Mouse (Mus musculus): Measurements from ENCODE around the gene Tspan5. TPM values are rescaled to one million over a fixed set of nuclear protein-coding genes. Genes with fewer than 3 reads are reported as not detected.

Gene Tspan5
- polyA plus RNA-seq, 1 experiment, result 0.05 TPM

DNA sequence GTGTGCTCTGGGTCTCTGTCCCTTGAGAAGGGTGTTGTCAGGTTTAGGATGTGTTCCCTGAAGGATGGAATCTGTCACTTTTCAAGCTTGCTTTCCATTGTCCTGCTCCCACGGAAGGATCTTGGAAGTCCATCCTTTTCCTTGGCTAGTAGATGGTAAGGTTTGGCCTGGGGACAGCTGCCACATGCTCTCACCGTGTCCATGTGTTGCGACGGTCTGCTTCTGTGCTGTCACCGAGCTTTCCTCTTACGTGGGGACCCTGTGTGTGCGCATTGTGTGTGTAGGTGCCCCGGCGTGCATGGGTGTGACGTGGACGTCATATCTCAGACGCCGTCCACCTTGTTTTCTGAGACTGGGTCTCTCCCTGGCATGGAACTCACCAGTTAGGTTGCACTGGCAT, 19.5 kb downstream of the Tspan5 start:
- no peaks in the 10 kb centered on the region for H3K27me3 ChIP-seq (ENCODE audit: control insufficient read depth)
- no peaks in the 10 kb centered on the region for H3K4me1 ChIP-seq (ENCODE audit: control insufficient read depth)
- no peak for TF ChIP-seq TAL1 (IDR thresholded peaks at IDR 0.05; ENCODE audit: low read length)
- no peak for TF ChIP-seq GATA1 (IDR thresholded peaks at IDR 0.05; ENCODE audit: low read length)
- no peak overlapping the region for H3K4me3 ChIP-seq (replicated peaks)
- no peaks in the 10 kb centered on the region for H3K36me3 ChIP-seq (ENCODE audit: control insufficient read depth)
- H3K9me3 ChIP-seq (ENCODE audit: control insufficient read depth, low read length), result no peaks in the 10 kb centered on the region

DNA sequence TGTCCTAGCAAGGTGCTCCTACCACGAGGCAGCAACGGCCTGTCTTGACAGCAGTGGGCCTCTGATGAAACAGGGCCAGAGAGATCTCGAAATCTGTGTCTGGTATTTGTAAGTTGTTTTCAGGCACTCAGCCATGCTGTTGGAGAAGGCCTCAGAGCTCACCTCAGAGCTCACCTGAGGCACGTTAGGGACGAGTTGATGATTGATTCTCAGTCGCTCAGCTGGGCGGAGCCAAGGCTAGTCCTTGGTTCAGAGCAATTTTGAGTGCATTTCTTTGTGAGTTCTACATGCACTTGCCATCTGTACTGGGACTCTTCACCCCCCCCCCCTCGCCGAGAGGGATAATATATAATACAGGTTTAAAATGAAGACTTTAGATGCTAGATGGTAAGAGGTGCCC, 21.9 kb downstream of the Tspan5 start:
- TF ChIP-seq TAL1 (IDR thresholded peaks at IDR 0.05; ENCODE audit: low read length) (no peak), GATA1 (IDR thresholded peaks at IDR 0.05; ENCODE audit: low read length) (no peak)
- no peaks in the 10 kb centered on the region for H3K9me3 ChIP-seq (ENCODE audit: control insufficient read depth, low read length)
- no peaks in the 10 kb centered on the region for H3K36me3 ChIP-seq (ENCODE audit: control insufficient read depth)
- H3K4me1 ChIP-seq (ENCODE audit: control insufficient read depth), result peaks cover 2% of the 10 kb centered on the region; the same call in 1 of the 2 replicates
- H3K4me3 ChIP-seq (replicated peaks), result no peak overlapping the region
- no peaks in the 10 kb centered on the region for H3K27me3 ChIP-seq (ENCODE audit: control insufficient read depth)

DNA sequence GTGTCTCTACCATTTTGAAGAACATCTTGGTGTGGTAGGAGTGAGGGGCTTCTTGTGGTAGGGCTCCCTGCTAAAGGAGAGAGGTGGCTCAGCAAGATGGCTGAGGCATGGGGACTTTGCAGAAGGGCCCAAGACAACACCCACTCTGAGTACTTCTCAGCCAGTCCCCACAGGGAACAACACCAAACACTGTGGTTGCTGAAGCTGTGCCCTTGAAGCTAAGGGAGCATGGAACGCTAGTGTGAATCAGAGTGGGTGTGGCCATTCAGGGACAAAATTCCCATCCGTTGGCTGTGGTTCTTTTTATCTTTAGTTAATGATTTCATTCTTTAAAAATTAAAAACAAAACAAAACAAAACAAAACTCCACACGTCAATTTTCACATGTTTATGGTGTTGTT, 22.8 kb downstream of the Tspan5 start:
- no peak for TF ChIP-seq GATA1 (IDR thresholded peaks at IDR 0.05; ENCODE audit: low read length)
- no peak for TF ChIP-seq TAL1 (IDR thresholded peaks at IDR 0.05; ENCODE audit: low read length)

DNA sequence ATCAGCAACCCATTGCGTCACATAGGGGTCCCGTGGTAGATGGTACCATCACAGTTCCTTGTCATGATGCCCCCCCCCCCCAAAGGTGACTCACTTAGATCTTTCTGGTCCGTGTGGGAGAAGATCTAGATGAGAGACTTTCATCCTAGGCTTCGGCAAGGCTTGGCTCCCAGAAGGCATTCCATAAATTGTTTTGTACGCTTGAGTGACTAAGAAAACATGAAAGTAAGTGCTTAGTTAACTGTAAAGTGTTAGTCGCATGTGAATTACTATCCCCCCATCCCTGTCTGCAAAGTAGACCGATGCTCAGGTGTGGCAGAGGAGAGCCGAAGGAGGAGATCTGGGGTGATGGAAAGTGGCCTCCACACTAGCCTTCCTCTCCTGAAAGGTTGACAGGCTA, 25.0 kb downstream of the Tspan5 start:
- peaks cover 29% of the 10 kb centered on the region for H3K4me1 ChIP-seq (ENCODE audit: control insufficient read depth)
- no peaks in the 10 kb centered on the region for H3K9me3 ChIP-seq (ENCODE audit: control insufficient read depth, low read length)
- H3K27me3 ChIP-seq (ENCODE audit: control insufficient read depth), result no peaks in the 10 kb centered on the region
- no peak overlapping the region for H3K4me3 ChIP-seq (replicated peaks)
- no peaks in the 10 kb centered on the region for H3K36me3 ChIP-seq (ENCODE audit: control insufficient read depth)
- no peak for TF ChIP-seq GATA1 (IDR thresholded peaks at IDR 0.05; ENCODE audit: low read length)
- TF ChIP-seq TAL1 (IDR thresholded peaks at IDR 0.05; ENCODE audit: low read length), result no peak

More for the DNA sequence above, 22.8 kb downstream of the Tspan5 start:
- Histone ChIP-seq H3K36me3 (ENCODE audit: control insufficient read depth) (no peaks in the 10 kb centered on the region), H3K27me3 (ENCODE audit: control insufficient read depth) (no peaks in the 10 kb centered on the region), H3K4me3 (replicated peaks) (no peak overlapping the region), H3K9me3 (ENCODE audit: control insufficient read depth, low read length) (no peaks in the 10 kb centered on the region), H3K4me1 (ENCODE audit: control insufficient read depth) (peaks cover 8% of the 10 kb centered on the region)

DNA sequence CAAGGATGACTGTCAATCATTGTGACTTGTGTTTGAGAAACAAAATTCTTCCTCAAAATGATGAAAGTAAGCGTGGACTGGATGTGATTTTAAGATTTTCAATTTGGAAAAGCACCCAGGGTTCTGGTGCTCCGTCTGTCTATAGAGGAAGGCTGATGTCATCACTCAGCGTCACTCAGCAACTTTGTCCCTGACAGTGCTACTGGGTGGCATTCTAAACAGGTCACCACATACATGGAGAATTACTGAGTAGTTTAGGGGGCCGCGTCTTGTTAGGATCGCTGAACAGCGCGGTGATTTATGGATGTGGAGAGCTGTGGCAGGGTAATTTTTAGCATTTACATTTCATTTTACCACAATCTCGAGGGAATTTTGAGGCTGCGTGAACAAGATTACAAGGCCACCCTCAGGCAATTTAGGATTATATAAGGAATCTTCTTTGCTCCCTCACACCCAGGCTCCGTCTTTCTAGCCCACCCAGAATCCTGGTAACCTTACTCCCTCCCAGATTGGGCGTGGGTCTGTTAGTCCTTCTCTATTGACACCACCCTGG, 26.6 kb downstream of the Tspan5 start:
- Histone ChIP-seq H3K9me3 (ENCODE audit: control insufficient read depth, low read length) (no peaks in the 10 kb centered on the region), H3K36me3 (ENCODE audit: control insufficient read depth) (no peaks in the 10 kb centered on the region), H3K4me3 (replicated peaks) (no peak overlapping the region), H3K27me3 (ENCODE audit: control insufficient read depth) (no peaks in the 10 kb centered on the region), H3K4me1 (ENCODE audit: control insufficient read depth) (peaks cover 33% of the 10 kb centered on the region)
- TF ChIP-seq GATA1 (IDR thresholded peaks at IDR 0.05; ENCODE audit: low read length) (no peak), TAL1 (IDR thresholded peaks at IDR 0.05; ENCODE audit: low read length) (no peak)

DNA sequence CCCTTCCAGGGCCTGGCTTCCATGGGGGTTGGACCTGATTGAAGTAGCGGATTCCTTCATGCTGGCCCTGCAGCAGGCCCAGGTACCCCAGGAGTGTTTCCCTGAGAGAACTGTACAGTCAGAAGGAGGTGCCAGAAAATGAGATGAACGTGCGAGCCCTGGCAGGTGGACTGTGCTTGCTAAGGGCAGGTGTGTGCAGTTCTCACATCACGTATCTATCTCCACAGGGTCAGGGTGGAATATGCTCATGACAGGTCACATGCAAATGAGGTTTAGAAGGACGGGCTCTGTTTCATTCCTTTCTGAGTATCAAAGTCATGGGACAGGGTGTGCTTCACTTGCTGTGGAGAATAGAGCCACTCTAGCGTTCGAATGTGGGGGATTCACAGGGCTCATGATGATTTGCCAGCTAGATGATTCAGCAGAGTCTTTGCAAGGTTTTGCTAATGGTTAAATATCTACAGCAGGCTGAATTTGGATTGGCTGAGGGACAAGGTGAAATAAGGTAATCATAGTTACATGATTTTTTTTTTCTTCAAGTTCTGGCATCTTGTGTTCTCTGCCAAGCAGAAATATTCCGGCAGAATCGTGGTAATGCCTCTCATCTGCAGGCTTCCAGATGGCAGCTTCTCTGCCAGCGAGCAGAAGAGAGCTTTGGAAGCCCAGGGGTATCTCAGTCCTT, 28.8 kb downstream of the Tspan5 start:
- H3K9me3 ChIP-seq (ENCODE audit: control insufficient read depth, low read length), result no peaks in the 10 kb centered on the region
- peaks cover 33% of the 10 kb centered on the region for H3K4me1 ChIP-seq (ENCODE audit: control insufficient read depth)
- TF ChIP-seq GATA1 (IDR thresholded peaks at IDR 0.05; ENCODE audit: low read length) (no peak), TAL1 (IDR thresholded peaks at IDR 0.05; ENCODE audit: low read length) (no peak)
- H3K36me3 ChIP-seq (ENCODE audit: control insufficient read depth), result no peaks in the 10 kb centered on the region
- H3K4me3 ChIP-seq (replicated peaks), result no peak overlapping the region
- no peaks in the 10 kb centered on the region for H3K27me3 ChIP-seq (ENCODE audit: control insufficient read depth)

DNA sequence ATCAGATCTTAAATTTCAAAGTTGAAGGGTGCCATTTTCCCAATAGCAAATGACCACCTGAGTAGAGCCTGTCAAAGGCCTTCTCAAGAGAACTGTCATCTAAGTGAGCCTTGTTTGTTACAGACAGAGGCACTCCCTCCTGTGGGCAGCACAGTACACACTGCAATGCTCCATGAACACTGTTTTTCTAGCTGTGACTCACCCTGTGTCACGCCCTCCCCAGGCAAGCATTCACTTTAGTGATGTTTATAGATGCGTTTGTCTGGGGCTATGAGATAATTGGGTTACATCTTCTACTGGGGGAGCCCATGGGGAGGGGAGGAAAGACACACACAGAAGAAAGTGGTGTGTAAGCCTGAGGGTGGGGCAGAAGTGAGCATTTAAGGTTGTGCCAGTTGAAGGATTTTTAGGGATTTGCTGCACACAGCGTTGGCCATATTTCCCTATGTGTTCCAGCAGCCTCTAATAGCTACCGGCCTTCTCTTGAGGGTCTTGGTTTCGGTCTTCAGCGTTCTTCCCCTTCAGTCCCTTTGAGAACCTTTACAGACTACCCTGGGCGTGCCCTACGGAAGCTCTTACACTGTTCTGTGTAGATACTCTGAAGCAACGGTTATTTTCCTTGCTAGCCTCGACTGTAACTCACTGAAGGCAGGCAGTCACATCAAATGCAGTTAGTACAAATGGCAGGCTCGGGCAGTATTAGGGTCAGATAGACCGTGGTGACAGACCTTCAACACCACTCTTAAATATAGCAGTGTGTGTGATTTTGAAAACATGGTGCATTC, 29.7 kb downstream of the Tspan5 start:
- TF ChIP-seq TAL1 (IDR thresholded peaks at IDR 0.05; ENCODE audit: low read length), result no peak
- no peak for TF ChIP-seq GATA1 (IDR thresholded peaks at IDR 0.05; ENCODE audit: low read length)
- H3K9me3 ChIP-seq (ENCODE audit: control insufficient read depth, low read length), result no peaks in the 10 kb centered on the region
- no peaks in the 10 kb centered on the region for H3K36me3 ChIP-seq (ENCODE audit: control insufficient read depth)
- H3K4me1 ChIP-seq (ENCODE audit: control insufficient read depth), result peaks cover 37% of the 10 kb centered on the region
- H3K27me3 ChIP-seq (ENCODE audit: control insufficient read depth), result no peaks in the 10 kb centered on the region
- H3K4me3 ChIP-seq (replicated peaks), result no peak overlapping the region

DNA sequence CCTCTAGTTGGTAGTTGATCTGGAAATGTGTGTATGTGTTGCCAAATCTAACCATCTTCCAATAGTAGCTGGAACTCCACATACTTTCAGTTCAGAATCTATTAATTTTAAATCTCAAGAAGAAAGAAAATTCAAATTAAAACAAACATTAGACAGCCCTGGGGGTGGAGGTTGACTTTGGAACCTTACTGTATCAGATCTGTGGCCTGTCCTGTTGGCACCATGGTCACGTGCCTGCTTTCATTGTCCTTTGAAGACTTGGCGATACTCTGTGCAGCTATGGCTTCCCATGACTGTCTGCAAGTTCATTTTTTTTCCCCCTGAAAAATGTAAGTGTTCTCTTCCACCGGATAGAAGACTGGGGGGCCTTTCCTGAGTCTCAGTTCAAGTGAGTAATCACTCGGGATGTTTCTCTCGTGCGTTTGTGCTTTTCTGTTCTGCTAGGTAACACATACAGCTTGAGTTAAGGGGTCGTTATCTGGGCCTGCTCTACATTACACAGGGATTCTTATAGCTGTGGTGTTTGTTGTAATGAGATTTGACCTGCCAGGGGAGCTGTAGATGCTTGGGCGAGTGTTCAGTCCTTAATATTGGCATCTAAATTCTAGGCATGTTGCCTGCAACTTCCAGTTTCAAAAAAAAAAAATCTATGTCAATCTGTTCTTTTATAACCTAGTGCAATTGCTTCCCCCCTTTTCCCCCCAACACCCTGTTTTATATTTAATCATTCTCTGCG, 32.0 kb downstream of the Tspan5 start:
- no peak for TF ChIP-seq TAL1 (IDR thresholded peaks at IDR 0.05; ENCODE audit: low read length)
- TF ChIP-seq GATA1 (IDR thresholded peaks at IDR 0.05; ENCODE audit: low read length), result no peak
- no peaks in the 10 kb centered on the region for H3K27me3 ChIP-seq (ENCODE audit: control insufficient read depth)
- H3K9me3 ChIP-seq (ENCODE audit: control insufficient read depth, low read length), result no peaks in the 10 kb centered on the region
- H3K36me3 ChIP-seq (ENCODE audit: control insufficient read depth), result no peaks in the 10 kb centered on the region
- no peak overlapping the region for H3K4me3 ChIP-seq (replicated peaks)
- H3K4me1 ChIP-seq (ENCODE audit: control insufficient read depth), result peaks cover 34% of the 10 kb centered on the region

DNA sequence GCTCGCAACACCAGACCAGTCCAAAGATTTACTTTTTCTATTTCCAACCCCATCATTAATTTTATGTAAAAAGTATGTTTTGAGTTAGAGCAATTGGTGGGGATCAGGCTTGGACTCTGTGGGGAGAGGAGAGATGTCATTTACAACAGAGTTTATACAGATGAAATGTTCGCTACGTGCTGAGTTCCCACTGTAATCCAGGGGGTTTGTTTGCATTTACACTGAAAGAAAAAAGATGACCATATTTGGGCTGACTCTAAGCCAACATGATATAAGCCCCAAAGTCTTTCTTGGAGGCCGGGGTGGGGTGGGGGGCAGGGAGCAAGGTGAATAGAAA, 32.6 kb downstream of the Tspan5 start:
- Histone ChIP-seq H3K9me3 (ENCODE audit: control insufficient read depth, low read length) (no peaks in the 10 kb centered on the region), H3K36me3 (ENCODE audit: control insufficient read depth) (no peaks in the 10 kb centered on the region), H3K27me3 (ENCODE audit: control insufficient read depth) (no peaks in the 10 kb centered on the region), H3K4me3 (replicated peaks) (no peak overlapping the region), H3K4me1 (ENCODE audit: control insufficient read depth) (peaks cover 30% of the 10 kb centered on the region)
- TF ChIP-seq GATA1 (IDR thresholded peaks at IDR 0.05; ENCODE audit: low read length), result no peak
